8 mouse cellular contexts compared by ENCODE assay signal in genomic region chr6:124805341-124806321, GRCm38 (mm10). TPM values are rescaled to one million over a fixed set of nuclear protein-coding genes. Genes with fewer than 3 reads are reported as not detected.
DNase-seq lines count a peak whose midpoint lies in the region; ATAC-seq lines count a peak whose summit lies in the region.

No protein-coding gene starts in this region.

- H3K27me3 ChIP-seq in intestine, embryonic 14.5 days (replicated peaks; ENCODE audit: control insufficient read depth, insufficient read depth, low read length): no peaks in the 10 kb centered on the region

- peak overlapping the region; percentile 89 for H3K4me2 ChIP-seq in intestine, embryonic 14.5 days (ENCODE audit: low read length)

- peaks cover 26% of the 10 kb centered on the region for H3K4me1 ChIP-seq in intestine, embryonic 14.5 days (replicated peaks; ENCODE audit: control insufficient read depth, insufficient read depth, low read length)

- no peaks in the 10 kb centered on the region for H3K9me3 ChIP-seq in intestine, embryonic 14.5 days (ENCODE audit: control insufficient read depth, low read length)

- peak overlapping the region; percentile 48 for H3K4me3 ChIP-seq in intestine, embryonic 14.5 days (ENCODE audit: low read depth, low read length)

- DNase-seq in adipocyte (ENCODE audit: low spot score): peak; percentile 99
- peak; percentile 94 for DNase-seq in embryo, embryonic 10 days (ENCODE audit: low spot score)
- DNase-seq in gastrocnemius, postnatal 10 days: peak; percentile 96
- DNase-seq in intestine, embryonic 14.5 days (ENCODE audit: low spot score): peak; percentile 95
- DNase-seq in left cerebral cortex, postnatal 14 days (ENCODE audit: low spot score in 2 of 2): peak; percentile 96 to 99
- peak; percentile 91 for DNase-seq in mesoderm, embryonic 11.5 days (ENCODE audit: low read depth, low spot score)
- peak; percentile 96 for DNase-seq in right cerebral cortex, postnatal 36 days (ENCODE audit: low spot score in 2 of 2)
- DNase-seq in yolk sac, embryonic 10.5 days (ENCODE audit: low spot score): peak; percentile 96

- H3K27ac ChIP-seq in intestine, embryonic 14.5 days (ENCODE audit: low read depth): peak overlapping the region; percentile 95

- peak; percentile 74 for ATAC-seq in intestine, embryonic 14.5 days (replicated peaks; ENCODE audit: low FRiP score, low TSS enrichment, low read depth)

- peak overlapping the region; percentile 59 for H3K9ac ChIP-seq in intestine, embryonic 14.5 days (ENCODE audit: low read length)

- WGBS in intestine, embryonic 14.5 days: 1% methylated on average over 34 of the region's 34 CpGs

- intact Hi-C loops in left cerebral cortex, postnatal 14 days (cut with DNase I): loop anchor here (2.0 kb wide), 1 partner anchor 37 kb away; the partner anchor contains the start of gene Eno2

- peaks cover 6% of the 10 kb centered on the region for H3K36me3 ChIP-seq in intestine, embryonic 14.5 days (ENCODE audit: control insufficient read depth, insufficient read depth, low read length)

RNA-seq across cellular contexts. Expression of gene Spsb2, which starts 2.8 kb away (rescaled TPM):
- total RNA-seq in gastrocnemius, postnatal 10 days (2021): 1 to 10 TPM; 3.5 to 6.5 TPM
- polyA plus RNA-seq in intestine, embryonic 14.5 days (2014; fragmentation: Nextera tagmentation; extraction: Ambion mirVana): 7.3 and 7.4 TPM in 2 replicates
- 1 to 10 TPM; 2.9 to 5.3 TPM for total RNA-seq in left cerebral cortex, postnatal 14 days (2021)

RNA-seq across cellular contexts. Expression of gene Tpi1, which starts 8.5 kb away (rescaled TPM):
- total RNA-seq in gastrocnemius, postnatal 10 days (2021): 1,000 to 10,000 TPM; 2,520 to 2,805 TPM
- polyA plus RNA-seq in intestine, embryonic 14.5 days (2014; fragmentation: Nextera tagmentation; extraction: Ambion mirVana): 1,059 and 1,108 TPM in 2 replicates
- total RNA-seq in left cerebral cortex, postnatal 14 days (2021): 100 to 1,000 TPM; 629 to 634 TPM

RNA-seq across cellular contexts. Expression of gene Usp5, which starts 23.7 kb away (rescaled TPM):
- total RNA-seq in gastrocnemius, postnatal 10 days (2021): 10 to 100 TPM; 66.2 to 66.4 TPM
- 126 and 127 TPM in 2 replicates for polyA plus RNA-seq in intestine, embryonic 14.5 days (2014; fragmentation: Nextera tagmentation; extraction: Ambion mirVana)
- total RNA-seq in left cerebral cortex, postnatal 14 days (2021): 100 to 1,000 TPM; 178 to 184 TPM

RNA-seq across cellular contexts. Expression of gene Cdca3, which starts 23.7 kb away (rescaled TPM):
- total RNA-seq in gastrocnemius, postnatal 10 days (2021): 10 to 100 TPM; 13.5 to 14.3 TPM
- 178 and 183 TPM in 2 replicates for polyA plus RNA-seq in intestine, embryonic 14.5 days (2014; fragmentation: Nextera tagmentation; extraction: Ambion mirVana)
- total RNA-seq in left cerebral cortex, postnatal 14 days (2021): 1 to 10 TPM; 1.6 to 1.7 TPM

RNA-seq across cellular contexts. Expression of gene Lrrc23, which starts 26.1 kb away (rescaled TPM):
- total RNA-seq in gastrocnemius, postnatal 10 days (2021): not detected
- polyA plus RNA-seq in intestine, embryonic 14.5 days (2014; fragmentation: Nextera tagmentation; extraction: Ambion mirVana): 0.45 and 0.47 TPM in 2 replicates
- total RNA-seq in left cerebral cortex, postnatal 14 days (2021): under 1 TPM; 0.47 to 0.81 TPM

Comparison
In these comparisons a context has a peak if more than half of its experiments do, and no peak if none do; other contexts are left out.
1. Peak in every context shown above with its lines: DNase-seq, ATAC-seq, H3K4me3 ChIP-seq and H3K27ac ChIP-seq.